Mouse (Mus musculus): ENCODE measurements around the gene Hist1h2ac. TPM values are rescaled to one million over a fixed set of nuclear protein-coding genes. Genes with fewer than 3 reads are reported as not detected.

Hist1h2ac gene
- 112 and 141 TPM in 2 replicates for total RNA-seq (2012; rRNA removed)

GRCm38 (mm10) chr13:23683755-23684281 is at the start of gene Hist1h2ac, which contains the start of gene Hist1h2bc:
Gene Hist1h2ac (minus strand): TSS chr13:23683948.
Gene Hist1h2bc (plus strand): TSS chr13:23684199.
- H3K4me3 ChIP-seq (ENCODE audit: insufficient read depth in 1 of 2, low read depth in 1 of 2, low read length in 2 of 2, poor library complexity in 1 of 2, severe bottlenecking in 1 of 2) = peak within 1 kb of the TSS; percentile 56 to 71
- H3K9ac ChIP-seq (ENCODE audit: insufficient read depth, low read depth, low read length, poor library complexity, severe bottlenecking) = peak within 1 kb of the TSS; percentile 79
- no peak for TF ChIP-seq HCFC1 (IDR thresholded peaks at IDR 0.05; ENCODE audit: borderline replicate concordance, insufficient read depth, low read length)
- TF ChIP-seq CHD2 (IDR thresholded peaks at IDR 0.05; ENCODE audit: low read depth, low read length) = peak; percentile 87; the same call in 1 of the 2 replicates
- TF ChIP-seq ZNF384 (IDR thresholded peaks at IDR 0.05; ENCODE audit: low read depth, low read length) = peak; percentile 47; the same call in 1 of the 2 replicates
- DNase-seq (ENCODE audit: low read depth, low spot score) = peak; percentile 93
- in situ Hi-C loops (cut with MboI; ENCODE audit: low sequenced_read_pairs in 2 of 2, unreplicated experiment in 2 of 2) = loop anchor here (5.0 to 25.0 kb wide), 2 partner anchors 52 to 1647 kb away; partner anchors contain the start of genes Hist1h2ag (in 1 of the 2), Hist1h2ah (in 1 of the 2), Hist1h2bj (in 1 of the 2) and Hist1h2bk (in 1 of the 2)
- no peaks in the 10 kb centered on the region for H3K9me3 ChIP-seq (ENCODE audit: control insufficient read depth, insufficient read depth, low read depth, low read length)
- no peaks in the 10 kb centered on the region for H3K36me3 ChIP-seq (ENCODE audit: control insufficient read depth, insufficient read depth, low read length, poor library complexity, severe bottlenecking)
- peak within 1 kb of the TSS; percentile 86 for H3K27ac ChIP-seq (ENCODE audit: insufficient read depth, low read depth, low read length, poor library complexity, severe bottlenecking)
- peaks cover 0 to 4% of the 10 kb centered on the region in 2 experiments; a peak in 1 of 4 replicates for H3K4me1 ChIP-seq (ENCODE audit: control insufficient read depth in 2 of 2, insufficient read depth in 2 of 2, low read length in 2 of 2, poor library complexity in 1 of 2)

GRCm38 (mm10) chr13:23732156-23732804 is 48.5 kb upstream of the Hist1h2ac start:
- Histone ChIP-seq H3K9me3 (ENCODE audit: control insufficient read depth, insufficient read depth, low read depth, low read length) (no peaks in the 10 kb centered on the region), H3K4me1 (ENCODE audit: control insufficient read depth in 2 of 2, insufficient read depth in 2 of 2, low read length in 2 of 2, poor library complexity in 1 of 2) (0 out of 4 replicates have a peak, but pooled peaks cover 0 to 2% of the 10 kb centered on the region in 2 experiments), H3K36me3 (ENCODE audit: control insufficient read depth, insufficient read depth, low read length, poor library complexity, severe bottlenecking) (no peaks in the 10 kb centered on the region), H3K4me3 (ENCODE audit: insufficient read depth in 1 of 2, low read depth in 1 of 2, low read length in 2 of 2, poor library complexity in 1 of 2, severe bottlenecking in 1 of 2) (no peak overlapping the region), H3K9ac (ENCODE audit: insufficient read depth, low read depth, low read length, poor library complexity, severe bottlenecking) (no peak overlapping the region), H3K27ac (ENCODE audit: insufficient read depth, low read depth, low read length, poor library complexity, severe bottlenecking) (no peak overlapping the region)
- no peak for DNase-seq (ENCODE audit: low read depth, low spot score)
- in situ Hi-C loops (cut with MboI; ENCODE audit: low sequenced_read_pairs in 2 of 2, unreplicated experiment in 2 of 2) = no loop called here
- TF ChIP-seq CHD2 (IDR thresholded peaks at IDR 0.05; ENCODE audit: low read depth, low read length) (no peak), ZC3H11A (IDR thresholded peaks at IDR 0.05; ENCODE audit: borderline replicate concordance, low read depth, low read length) (peak; percentile 33; the same call in 1 of the 2 replicates)

- Histone ChIP-seq H3K4me3 (ENCODE audit: insufficient read depth in 1 of 2, low read depth in 1 of 2, low read length in 2 of 2, poor library complexity in 1 of 2, severe bottlenecking in 1 of 2) (no peak overlapping the region), H3K9me3 (ENCODE audit: control insufficient read depth, insufficient read depth, low read depth, low read length) (no peaks in the 10 kb centered on the region), H3K27ac (ENCODE audit: insufficient read depth, low read depth, low read length, poor library complexity, severe bottlenecking) (no peak overlapping the region), H3K9ac (ENCODE audit: insufficient read depth, low read depth, low read length, poor library complexity, severe bottlenecking) (no peak overlapping the region), H3K36me3 (ENCODE audit: control insufficient read depth, insufficient read depth, low read length, poor library complexity, severe bottlenecking) (no peaks in the 10 kb centered on the region), H3K4me1 (ENCODE audit: control insufficient read depth in 2 of 2, insufficient read depth in 2 of 2, low read length in 2 of 2, poor library complexity in 1 of 2) (0 out of 4 replicates have a peak, but pooled peaks cover 0 to 2% of the 10 kb centered on the region in 2 experiments)
- no peak for DNase-seq (ENCODE audit: low read depth, low spot score)
- TF ChIP-seq MAFK (IDR thresholded peaks at IDR 0.05; ENCODE audit: insufficient read depth, low read depth, low read length) (no peak), ZNF384 (IDR thresholded peaks at IDR 0.05; ENCODE audit: low read depth, low read length) (no peak), ZC3H11A (IDR thresholded peaks at IDR 0.05; ENCODE audit: borderline replicate concordance, low read depth, low read length) (no peak), HCFC1 (IDR thresholded peaks at IDR 0.05; ENCODE audit: borderline replicate concordance, insufficient read depth, low read length) (no peak), CHD2 (IDR thresholded peaks at IDR 0.05; ENCODE audit: low read depth, low read length) (no peak)
- in situ Hi-C loops (cut with MboI; ENCODE audit: low sequenced_read_pairs in 2 of 2, unreplicated experiment in 2 of 2) = no loop called here
Measured at GRCm38 (mm10) chr13:23730479-23730878, 46.7 kb upstream of the Hist1h2ac start.

GRCm38 (mm10) chr13:23729706-23730105 is 46.0 kb upstream of the Hist1h2ac start:
- H3K4me1 ChIP-seq (ENCODE audit: control insufficient read depth in 2 of 2, insufficient read depth in 2 of 2, low read length in 2 of 2, poor library complexity in 1 of 2) = 0 out of 4 replicates have a peak, but pooled peaks cover 0 to 2% of the 10 kb centered on the region in 2 experiments

More at GRCm38 (mm10) chr13:23729706-23730105, 46.0 kb upstream of the Hist1h2ac start:
- in situ Hi-C loops (cut with MboI; ENCODE audit: low sequenced_read_pairs in 2 of 2, unreplicated experiment in 2 of 2) = no loop called here
- H3K4me3 ChIP-seq (ENCODE audit: insufficient read depth in 1 of 2, low read depth in 1 of 2, low read length in 2 of 2, poor library complexity in 1 of 2, severe bottlenecking in 1 of 2) = no peak overlapping the region
- H3K27ac ChIP-seq (ENCODE audit: insufficient read depth, low read depth, low read length, poor library complexity, severe bottlenecking) = no peak overlapping the region
- no peaks in the 10 kb centered on the region for H3K9me3 ChIP-seq (ENCODE audit: control insufficient read depth, insufficient read depth, low read depth, low read length)
- no peaks in the 10 kb centered on the region for H3K36me3 ChIP-seq (ENCODE audit: control insufficient read depth, insufficient read depth, low read length, poor library complexity, severe bottlenecking)
- no peak overlapping the region for H3K9ac ChIP-seq (ENCODE audit: insufficient read depth, low read depth, low read length, poor library complexity, severe bottlenecking)
- no peak for DNase-seq (ENCODE audit: low read depth, low spot score)
- TF ChIP-seq ZC3H11A (IDR thresholded peaks at IDR 0.05; ENCODE audit: borderline replicate concordance, low read depth, low read length) = no peak
- no peak for TF ChIP-seq CHD2 (IDR thresholded peaks at IDR 0.05; ENCODE audit: low read depth, low read length)
- no peak for TF ChIP-seq ZNF384 (IDR thresholded peaks at IDR 0.05; ENCODE audit: low read depth, low read length)
- no peak for TF ChIP-seq MAFK (IDR thresholded peaks at IDR 0.05; ENCODE audit: insufficient read depth, low read depth, low read length)
